Mouse (Mus musculus) neutrophil, adult 59 days (primary cell): ENCODE data around the gene Rimkla. TPM values are rescaled to one million over a fixed set of nuclear protein-coding genes. Genes with fewer than 3 reads are reported as not detected.

Experiments
- total RNA-seq, 2 experiments: library from RNA; stranded (reverse); gene quantifications; 1 replicate in 1 of 2; 2 replicates in 1 of 2; pipeline ENCODE4 v1.2.4; 2023

Gene Rimkla
- not detected for total RNA-seq

GRCm38 (mm10) chr4:119492291-119492932 is at the start of gene Rimkla:
Gene Rimkla, minus strand, starts transcription at chr4:119492628.

GRCm38 (mm10) chr4:119539031-119539824 is 46.8 kb upstream of the Rimkla start, which contains the start of gene Frg2f1:
Gene Frg2f1, minus strand, starts transcription at chr4:119539529.

GRCm38 (mm10) chr4:119536615-119537014 is 44.2 kb upstream of the Rimkla start, which contains the start of gene Foxj3:
Gene Foxj3, plus strand, starts transcription at chr4:119537004.

DNA sequence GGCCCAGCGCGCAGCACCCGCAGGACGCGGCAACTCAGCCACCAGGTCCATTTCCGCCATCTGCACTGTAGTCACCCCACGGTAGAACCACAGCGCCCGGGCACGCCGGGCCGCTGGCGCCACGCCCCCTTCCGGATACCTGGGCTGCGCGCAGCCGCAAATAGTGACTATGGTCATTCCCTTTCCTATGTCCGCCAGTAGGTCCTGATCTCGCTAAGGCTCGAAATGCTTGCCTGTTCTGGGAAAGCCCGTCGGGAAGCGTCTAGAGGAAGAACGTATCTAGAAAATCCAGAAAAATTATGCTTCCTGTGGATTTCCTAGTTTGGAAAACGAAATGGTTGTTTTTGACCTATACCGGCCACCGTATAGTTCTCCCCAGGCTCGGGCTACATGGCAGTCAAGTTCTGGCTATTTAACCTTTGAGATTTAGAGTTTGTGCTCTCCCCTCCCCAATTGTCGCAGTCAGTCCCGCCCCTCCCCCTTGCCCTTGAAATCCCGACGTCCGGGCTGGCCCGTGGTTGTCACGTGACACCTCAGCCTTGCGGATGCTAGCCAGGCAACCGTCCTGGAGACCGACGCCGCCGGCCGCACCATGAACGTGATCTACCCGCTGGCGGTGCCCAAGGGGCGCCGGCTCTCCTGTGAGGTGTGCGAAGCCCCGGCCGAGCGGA is 70.0 kb downstream of the Rimkla start, which contains the start of the genes Ppcs and Zmynd12:
Gene Ppcs (minus strand): TSS at position 127 of the 671 bp plus-strand sequence.
Gene Zmynd12 (plus strand): TSS at position 521 of the 671 bp plus-strand sequence.

Other genes with a start within 250 kb of the Rimkla start
- not detected for gene Cldn19, start 237.2 kb downstream of the Rimkla start, total RNA-seq
- gene Ybx1, start 198.0 kb downstream of the Rimkla start, total RNA-seq, result 100 to 1,000 TPM; 299 to 332 TPM
- gene Ppih, start 172.1 kb downstream of the Rimkla start, total RNA-seq, result 10 to 100 TPM; 21.5 to 22.1 TPM
- not detected for gene Ccdc30, start 77.1 kb downstream of the Rimkla start, total RNA-seq
- 1 to 10 TPM in 1 of 2 experiments, under 1 TPM in 1; 0.89 to 1.6 TPM for gene Ppcs, start 70.2 kb downstream of the Rimkla start, total RNA-seq
- not detected for gene Zmynd12, start 69.8 kb downstream of the Rimkla start, total RNA-seq
- 10 to 100 TPM; 27.2 to 28.6 TPM for gene Foxj3, start 44.4 kb upstream of the Rimkla start, total RNA-seq
- gene Frg2f1, start 46.9 kb upstream of the Rimkla start, total RNA-seq, result 1 to 10 TPM in 1 of 2 experiments, under 1 TPM in 1; 0.73 to 2.8 TPM
- not detected for gene Guca2a, start 145.1 kb upstream of the Rimkla start, total RNA-seq
- not detected for gene Guca2b, start 166.3 kb upstream of the Rimkla start, total RNA-seq
- 1 to 10 TPM; 6.0 to 6.6 TPM for gene Hivep3, start 241.2 kb upstream of the Rimkla start, total RNA-seq